Mouse (Mus musculus) right cerebral cortex, postnatal 25 days (tissue): ENCODE results near the gene Mtg2.

Source experiments
- DNase-seq: peaks from one replicate; pipeline ENCODE4 v3.0.0; 2022

The Mtg2 gene

GRCm38 (mm10) chr2:180053001-180053400 lies 17.4 kb upstream of the Mtg2 start:
- DNase-seq = no peak

DNA sequence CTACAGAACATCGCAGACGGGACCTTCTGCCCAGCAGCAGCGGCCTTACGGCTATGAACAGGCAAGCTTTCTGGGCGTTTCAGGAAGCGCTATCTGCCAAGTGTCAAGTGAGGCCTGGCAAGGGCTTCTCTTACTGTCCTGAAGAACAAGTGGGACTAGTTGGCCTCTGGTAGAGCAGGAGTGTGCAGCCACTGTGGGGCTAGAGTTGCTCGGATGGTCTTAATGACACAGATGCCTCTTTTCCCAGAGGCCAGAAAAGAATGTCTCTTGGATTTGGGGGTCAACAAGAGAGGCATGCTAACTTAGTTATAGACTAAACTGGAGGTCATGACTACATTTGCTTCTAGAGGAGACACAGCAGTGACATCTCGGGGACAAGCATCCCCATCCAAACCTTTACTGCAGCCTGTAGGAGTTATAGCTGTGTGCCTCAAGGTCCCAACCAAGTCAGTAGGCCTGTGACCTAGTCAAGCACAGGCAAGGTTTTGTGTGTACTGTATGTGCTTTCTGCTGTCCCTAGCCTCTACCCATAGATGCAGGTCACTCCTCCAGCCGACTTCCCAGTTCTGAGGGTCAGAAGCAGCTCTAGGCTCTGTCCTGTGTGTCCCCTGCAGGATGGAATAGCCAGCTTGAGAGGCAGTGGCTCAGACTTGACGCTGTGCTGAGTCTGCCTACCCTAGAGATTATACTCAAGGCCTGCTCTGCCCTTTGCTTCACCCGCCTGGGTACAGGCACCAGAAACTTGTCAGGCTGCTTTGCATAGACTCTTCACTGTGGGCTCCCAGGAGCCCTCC lies 6.9 kb upstream of the Mtg2 start:
- DNase-seq = no peak

- DNase-seq = no peak
These were observed 463 bp upstream of the Mtg2 start for GRCm38 (mm10) chr2:180069770-180070480.

DNA sequence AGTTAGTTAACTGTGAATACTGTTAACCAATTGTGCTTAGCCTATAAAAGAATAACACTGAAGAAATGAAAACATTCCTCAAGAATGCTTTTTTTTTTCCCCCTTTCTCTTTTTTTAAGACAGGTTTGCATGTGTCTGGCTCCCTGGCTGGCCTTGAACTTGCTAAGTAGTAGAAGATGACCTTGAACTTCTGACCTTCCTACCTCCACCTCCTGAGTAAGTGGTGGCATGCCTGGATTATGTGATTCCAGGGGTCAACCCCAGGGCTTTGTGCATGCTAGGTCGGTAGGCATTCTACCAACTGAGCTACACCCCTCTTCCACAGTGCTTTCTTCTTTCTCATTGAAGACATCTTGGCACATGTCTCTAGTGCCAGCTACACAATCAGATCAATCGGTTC lies 1.3 kb downstream of the Mtg2 start:
- DNase-seq = no peak

DNA sequence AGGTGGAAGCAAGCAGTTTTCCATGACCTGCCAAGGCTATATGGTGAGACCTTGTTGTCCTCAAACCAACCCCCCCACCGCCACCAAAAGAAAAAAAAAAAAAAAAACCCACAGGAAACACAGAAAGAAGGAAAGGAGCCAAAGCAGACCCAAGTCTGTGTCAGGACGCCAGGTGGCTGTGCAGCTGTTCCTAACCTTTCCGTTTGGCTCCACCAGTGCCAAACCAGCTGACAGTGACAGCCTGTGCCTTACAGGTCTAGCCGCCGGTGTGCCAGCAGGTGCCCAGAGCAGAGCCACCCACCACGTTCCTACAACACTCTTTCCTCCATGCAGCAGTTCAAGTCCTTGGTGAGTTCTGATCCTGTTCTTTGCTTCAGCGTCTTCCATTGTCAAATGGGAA lies 2.5 kb downstream of the Mtg2 start:
- DNase-seq = no peak

GRCm38 (mm10) chr2:180077622-180078021 lies 7.2 kb downstream of the Mtg2 start:
- no peak for DNase-seq

GRCm38 (mm10) chr2:180080680-180081079 lies 10.3 kb downstream of the Mtg2 start:
- DNase-seq = no peak

GRCm38 (mm10) chr2:180083063-180083462 lies 12.7 kb downstream of the Mtg2 start:
- no peak for DNase-seq

DNA sequence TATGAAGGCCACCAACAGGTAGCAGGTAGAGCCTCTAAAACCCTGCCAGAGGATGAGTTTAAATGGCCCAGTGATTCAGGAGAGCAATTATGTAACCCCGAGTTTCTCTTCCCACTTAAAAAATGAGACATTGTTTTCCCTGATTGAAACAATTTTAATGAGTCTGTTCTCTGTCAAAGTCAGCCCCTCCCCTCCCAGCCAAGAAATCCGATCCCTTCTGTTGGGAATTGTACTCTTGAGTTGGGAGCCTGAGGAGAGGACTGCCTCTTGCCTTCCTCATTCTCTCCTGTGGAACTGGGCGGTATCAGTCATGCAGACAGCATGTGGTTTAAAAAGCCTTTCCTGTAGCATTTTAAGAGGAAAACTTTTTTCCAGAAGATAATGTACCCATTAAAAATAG lies 14.2 kb downstream of the Mtg2 start:
- no peak for DNase-seq

DNA sequence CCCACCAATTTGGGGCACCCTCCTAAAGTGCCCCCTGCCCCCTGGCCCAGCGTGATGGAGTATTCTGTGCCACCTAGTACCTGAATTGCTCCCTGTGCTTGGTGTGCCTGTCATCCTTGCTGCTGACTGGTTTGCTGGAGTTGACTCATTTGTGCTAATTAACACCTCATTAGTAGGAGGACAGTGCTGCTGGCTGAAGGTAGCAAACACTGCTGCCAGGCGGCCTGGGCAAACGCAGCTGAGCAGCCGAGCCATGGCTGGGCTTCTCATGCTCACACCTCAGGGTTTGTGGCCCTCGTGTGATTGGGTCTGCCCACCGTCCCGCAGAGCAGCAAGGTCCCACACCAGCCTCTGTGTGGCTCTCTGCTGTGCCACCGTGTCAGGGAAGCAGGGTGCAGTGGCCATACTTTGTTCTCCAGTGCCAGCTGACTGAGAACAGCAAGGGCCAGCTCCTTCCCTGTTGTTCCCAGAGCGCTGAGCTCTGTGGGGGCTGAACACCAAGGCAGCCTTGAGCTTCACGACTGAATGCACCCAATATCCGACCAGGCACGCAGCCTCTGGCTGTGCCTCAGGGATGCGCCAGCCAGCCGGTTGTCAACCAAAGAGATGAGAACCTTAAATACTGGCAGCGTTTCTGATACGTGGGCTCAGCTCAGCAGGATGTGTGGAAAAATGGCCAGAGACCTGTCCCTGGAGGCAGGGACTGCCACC lies 15.7 kb downstream of the Mtg2 start:
- DNase-seq = no peak

GRCm38 (mm10) chr2:180086637-180087027 lies 16.2 kb downstream of the Mtg2 start:
- no peak for DNase-seq

DNA sequence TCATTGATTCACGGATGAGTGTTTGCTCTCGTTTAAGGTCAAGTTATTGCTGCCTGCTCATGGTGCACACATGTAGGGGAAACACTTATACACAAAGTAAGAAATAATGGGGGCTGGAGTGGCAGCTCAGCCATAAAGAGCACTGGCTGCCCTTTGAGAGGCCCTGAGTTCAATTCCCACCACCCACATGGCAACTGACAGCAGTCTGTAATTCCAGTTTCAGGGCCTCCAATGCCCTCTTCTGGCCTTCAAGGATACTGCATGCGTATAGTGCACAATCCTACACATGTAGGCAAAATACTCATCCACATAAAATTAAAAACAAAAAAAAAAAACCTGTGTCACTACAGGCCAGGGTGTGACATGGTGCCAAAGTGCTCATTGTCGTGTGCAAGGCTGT lies 17.1 kb downstream of the Mtg2 start:
- no peak for DNase-seq

GRCm38 (mm10) chr2:180090285-180090684 lies 19.9 kb downstream of the Mtg2 start:
- no peak for DNase-seq

GRCm38 (mm10) chr2:180095711-180096110 lies 25.3 kb downstream of the Mtg2 start:
- DNase-seq = no peak

DNA sequence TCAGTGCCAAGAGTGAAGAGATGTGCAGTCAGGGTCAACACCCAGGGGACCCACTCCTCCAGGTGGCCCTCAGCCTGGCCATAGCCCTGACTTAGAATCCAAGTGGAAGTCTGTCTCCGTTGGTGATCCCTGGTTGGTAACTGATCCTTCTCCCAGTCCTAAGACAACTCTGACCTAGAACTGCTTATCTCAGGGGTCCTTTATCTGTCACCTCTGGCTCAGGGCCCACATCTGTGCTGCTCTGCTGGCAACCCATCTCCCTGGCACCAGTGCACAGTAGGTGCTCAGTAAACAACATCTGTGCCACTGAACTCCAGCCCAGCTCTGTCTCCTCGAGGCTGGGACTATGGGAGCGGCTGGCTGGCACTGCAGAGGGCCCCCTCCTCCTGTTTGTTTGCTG lies 27.2 kb downstream of the Mtg2 start:
- DNase-seq = no peak

GRCm38 (mm10) chr2:180098167-180098566 lies 27.8 kb downstream of the Mtg2 start:
- DNase-seq = no peak

GRCm38 (mm10) chr2:180099529-180099928 lies 29.1 kb downstream of the Mtg2 start:
- DNase-seq = no peak

DNA sequence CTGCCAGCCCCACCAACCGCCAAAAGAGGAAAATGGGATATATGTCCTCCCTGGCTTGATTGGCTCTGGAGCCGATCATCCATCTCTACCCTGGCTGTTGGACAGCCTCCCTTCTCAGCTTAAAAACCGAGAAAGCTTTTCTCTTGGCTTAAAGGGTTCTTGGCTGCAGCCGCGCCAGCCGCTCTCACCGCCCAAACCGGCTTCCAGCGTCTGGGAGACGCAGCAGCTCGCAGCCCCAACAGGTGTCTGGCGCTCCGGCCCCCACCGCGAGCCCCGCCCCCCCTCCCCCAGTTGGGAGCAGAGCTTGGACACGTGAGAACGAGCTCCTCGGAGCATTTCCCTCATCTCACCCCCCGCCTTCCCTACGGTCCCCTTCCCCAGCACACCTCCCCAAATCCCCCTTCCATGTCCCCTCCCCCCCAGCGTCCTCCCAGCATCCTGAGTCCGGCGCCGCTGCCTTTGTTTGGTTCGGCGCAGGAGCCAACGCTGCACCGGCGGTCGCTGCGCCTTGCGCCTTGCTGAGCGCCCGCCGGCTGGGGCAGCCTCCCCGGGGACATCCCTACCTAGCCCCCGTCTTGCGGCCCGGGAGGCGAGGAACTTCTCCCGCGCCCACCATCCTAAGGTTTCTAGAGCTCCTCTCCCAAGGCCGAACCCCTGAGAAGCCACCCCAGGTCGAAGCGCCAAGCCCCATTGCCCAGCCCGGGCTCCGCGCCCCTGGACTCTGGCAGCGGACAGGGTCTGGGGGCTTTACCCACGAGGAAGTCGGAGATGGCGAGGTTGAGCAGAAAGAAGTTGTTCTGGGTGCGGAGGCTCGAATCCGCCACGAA lies 33.0 kb downstream of the Mtg2 start:
- peak; percentile 51 for DNase-seq

DNA sequence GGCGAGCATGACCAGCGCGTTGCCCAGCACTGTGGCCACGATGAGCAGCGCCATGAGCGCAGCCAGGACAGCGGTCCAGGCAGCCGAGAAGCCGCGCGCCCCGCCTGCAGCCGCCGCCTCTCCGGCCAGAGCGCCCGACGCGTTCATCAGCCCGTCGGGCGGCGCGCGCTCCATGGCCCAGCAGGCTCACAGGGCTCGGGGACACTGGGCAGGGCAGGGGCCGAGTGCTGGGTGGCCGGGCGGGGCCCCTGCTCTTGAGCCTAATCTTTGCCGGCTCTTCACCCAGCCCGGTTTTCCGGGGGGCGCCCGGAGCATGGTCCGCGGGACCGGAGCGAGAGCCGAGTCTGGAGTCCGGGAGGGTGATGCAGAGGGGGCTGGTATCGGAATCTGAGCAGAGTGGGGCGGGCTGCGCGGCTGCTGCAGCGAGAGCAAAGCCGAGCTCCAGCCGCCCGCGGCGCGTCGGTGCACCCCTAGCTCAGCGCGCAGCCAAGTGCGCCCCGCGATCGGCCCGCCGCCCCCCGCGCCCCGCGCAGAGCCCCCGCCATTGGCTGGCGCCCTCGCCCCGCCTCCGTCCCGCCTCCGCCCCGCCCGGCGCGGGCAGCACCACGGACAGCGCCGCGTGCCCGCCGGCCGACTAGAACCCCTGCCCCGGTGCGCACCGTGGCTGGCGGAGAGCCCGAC lies 33.7 kb downstream of the Mtg2 start, which contains the start of gene Hrh3:
TSS of gene Hrh3 (minus strand) at position 511 of the 681 bp plus-strand sequence.
- DNase-seq = peak; percentile 75

DNA sequence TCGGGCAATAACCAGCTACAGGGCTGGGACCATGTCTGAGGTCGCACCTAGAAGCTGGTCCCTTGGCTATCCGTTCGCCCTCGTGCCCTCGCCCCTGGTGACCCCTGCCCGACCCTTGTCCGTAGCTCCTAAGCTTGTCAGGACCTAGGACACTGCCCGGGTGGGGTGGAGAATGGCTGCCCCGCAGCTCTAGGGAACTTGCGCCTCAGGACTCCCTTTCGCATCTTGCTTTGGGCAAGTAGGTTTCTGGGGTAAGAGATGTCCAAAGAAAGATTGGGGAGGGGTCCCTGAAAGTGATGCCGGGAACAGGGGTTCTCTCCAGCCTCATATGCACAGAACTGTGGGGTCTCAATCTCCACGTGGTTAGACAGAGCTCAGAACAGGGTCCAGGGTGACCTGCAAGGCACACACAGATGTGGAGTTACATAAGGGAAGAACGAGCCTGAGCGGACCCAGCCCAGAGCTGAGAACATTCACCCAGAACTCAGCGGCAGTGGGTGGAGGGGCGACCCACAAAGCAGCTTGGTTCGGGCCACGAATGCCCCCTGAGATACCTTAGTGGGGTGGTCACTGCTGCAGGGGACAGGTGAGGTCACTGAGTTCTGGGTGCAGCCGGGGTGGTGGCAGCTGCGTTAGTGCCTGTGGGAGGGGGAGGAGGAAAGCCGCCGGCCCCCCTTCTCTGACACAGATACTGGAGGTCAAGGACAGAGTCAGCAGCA lies 34.4 kb downstream of the Mtg2 start:
- DNase-seq = no peak

DNA sequence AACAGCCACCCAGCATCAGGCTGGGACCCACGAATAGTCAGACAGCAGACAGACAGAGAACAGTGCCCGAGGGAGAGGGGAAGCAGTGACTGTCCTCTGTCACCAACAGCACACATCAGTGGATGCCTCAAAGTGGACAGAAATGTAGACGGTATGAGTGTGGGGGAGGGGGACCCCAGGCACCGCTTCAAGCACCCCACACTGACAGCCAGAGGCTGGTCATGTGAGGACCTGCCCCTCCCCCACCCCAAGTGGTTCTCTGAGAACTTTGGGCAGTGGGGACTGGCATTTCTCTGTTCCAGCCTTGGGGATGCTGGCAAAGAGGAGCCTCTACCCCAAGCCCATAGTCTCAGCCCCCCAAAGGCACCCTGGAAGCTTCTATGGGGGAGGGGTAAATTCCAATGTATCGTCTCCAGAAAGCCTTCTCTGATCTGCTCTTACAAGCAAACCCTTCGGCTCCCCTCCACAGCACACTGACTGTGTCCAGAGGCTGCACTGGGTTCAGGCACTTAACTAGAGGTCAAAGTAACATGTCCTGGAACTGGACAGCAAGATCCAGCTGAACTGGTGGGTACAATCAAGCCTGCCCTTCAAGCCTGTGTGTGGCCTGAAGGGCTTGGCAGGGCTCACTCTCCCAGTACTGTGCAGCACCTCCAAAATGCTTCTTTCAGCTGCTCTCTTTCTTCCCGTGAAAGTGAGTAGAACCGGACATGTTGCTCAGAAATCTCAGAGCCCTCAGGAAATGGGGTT lies 35.2 kb downstream of the Mtg2 start:
- no peak for DNase-seq
